Mouse (Mus musculus) cerebellum, postnatal 25 days (tissue): ENCODE data around the gene Ptchd4.

Experiments
- DNase-seq, 2 experiments: peaks; one replicate each; pipeline ENCODE4 v3.0.0; 2021; ENCODE audit warnings: mixed read lengths in 2 of 2

The Ptchd4 gene

GRCm38 (mm10) chr17:42315669-42316611 lies at the start of gene Ptchd4:
Ptchd4 (plus strand) TSS chr17:42315947.
- peak; percentile 77 to 78 for DNase-seq

GRCm38 (mm10) chr17:42276861-42277260 lies 38.9 kb upstream of the Ptchd4 start:
- DNase-seq = no peak

GRCm38 (mm10) chr17:42284391-42284790 lies 31.4 kb upstream of the Ptchd4 start:
- DNase-seq = peak; percentile 37 to 59

- peak; percentile 32 to 54 for DNase-seq
Measured at GRCm38 (mm10) chr17:42286255-42286654, 29.5 kb upstream of the Ptchd4 start.

GRCm38 (mm10) chr17:42290341-42290740 lies 25.4 kb upstream of the Ptchd4 start:
- DNase-seq = peak in 1 of 2 experiments; percentile 67

- peak in 1 of 2 experiments; percentile 36 for DNase-seq
Measured at GRCm38 (mm10) chr17:42291793-42292192, 24.0 kb upstream of the Ptchd4 start.

GRCm38 (mm10) chr17:42297986-42298385 lies 17.8 kb upstream of the Ptchd4 start:
- DNase-seq = peak; percentile 65 to 73

- no peak for DNase-seq
Measured at GRCm38 (mm10) chr17:42299681-42300080, 16.1 kb upstream of the Ptchd4 start.

GRCm38 (mm10) chr17:42303062-42303577 lies 12.6 kb upstream of the Ptchd4 start:
- no peak for DNase-seq

- DNase-seq = peak in 1 of 2 experiments; percentile 42
Measured at GRCm38 (mm10) chr17:42304262-42304661, 11.5 kb upstream of the Ptchd4 start.

- no peak for DNase-seq
Measured at GRCm38 (mm10) chr17:42307001-42307400, 8.7 kb upstream of the Ptchd4 start.

- no peak for DNase-seq
Measured at GRCm38 (mm10) chr17:42310136-42310535, 5.6 kb upstream of the Ptchd4 start.

- peak; percentile 81 to 82 for DNase-seq
Measured at GRCm38 (mm10) chr17:42316612-42316982, 850 bp downstream of the Ptchd4 start.

GRCm38 (mm10) chr17:42335787-42336186 lies 20.0 kb downstream of the Ptchd4 start:
- peak; percentile 62 to 74 for DNase-seq

- DNase-seq = peak; percentile 24 to 47
Measured at GRCm38 (mm10) chr17:42336571-42336970, 20.8 kb downstream of the Ptchd4 start.

- no peak for DNase-seq
Measured at GRCm38 (mm10) chr17:42346027-42346426, 30.3 kb downstream of the Ptchd4 start.

- DNase-seq = no peak
Measured at GRCm38 (mm10) chr17:42358481-42358880, 42.7 kb downstream of the Ptchd4 start.

- DNase-seq = no peak
Measured at GRCm38 (mm10) chr17:42363085-42363710, 47.5 kb downstream of the Ptchd4 start.

- no peak for DNase-seq
Measured at GRCm38 (mm10) chr17:42364716-42365115, 49.0 kb downstream of the Ptchd4 start.

GRCm38 (mm10) chr17:42374881-42375280 lies 59.1 kb downstream of the Ptchd4 start:
- DNase-seq = no peak

GRCm38 (mm10) chr17:42393086-42393485 lies 77.3 kb downstream of the Ptchd4 start:
- no peak for DNase-seq

GRCm38 (mm10) chr17:42395299-42395698 lies 79.6 kb downstream of the Ptchd4 start:
- DNase-seq = peak in 1 of 2 experiments; percentile 28

GRCm38 (mm10) chr17:42418449-42418848 lies 102.7 kb downstream of the Ptchd4 start:
- DNase-seq = peak; percentile 68 to 83

- no peak for DNase-seq
Measured at GRCm38 (mm10) chr17:42427961-42428360, 112.2 kb downstream of the Ptchd4 start.
